Mouse (Mus musculus): ENCODE data around the gene Olfr1389.
A peak's percentile ranks its signal among the peaks of the same experiment; 100 is the strongest.
"Not testable (repeated sequence)": the region's sequence is repeated elsewhere in the genome, so short reads cannot be mapped to it uniquely, and the experiment has no call there.

Gene Olfr1389

GRCm38 (mm10) chr11:49422767-49423166 lies at the start of gene Olfr1389:
Gene Olfr1389, plus strand, starts transcription at chr11:49423067.
- DNase-seq (ENCODE audit: low read depth, low spot score), result no peak

GRCm38 (mm10) chr11:49383133-49383532 lies 39.7 kb upstream of the Olfr1389 start:
- DNase-seq (ENCODE audit: low read depth, low spot score), result no peak

DNA sequence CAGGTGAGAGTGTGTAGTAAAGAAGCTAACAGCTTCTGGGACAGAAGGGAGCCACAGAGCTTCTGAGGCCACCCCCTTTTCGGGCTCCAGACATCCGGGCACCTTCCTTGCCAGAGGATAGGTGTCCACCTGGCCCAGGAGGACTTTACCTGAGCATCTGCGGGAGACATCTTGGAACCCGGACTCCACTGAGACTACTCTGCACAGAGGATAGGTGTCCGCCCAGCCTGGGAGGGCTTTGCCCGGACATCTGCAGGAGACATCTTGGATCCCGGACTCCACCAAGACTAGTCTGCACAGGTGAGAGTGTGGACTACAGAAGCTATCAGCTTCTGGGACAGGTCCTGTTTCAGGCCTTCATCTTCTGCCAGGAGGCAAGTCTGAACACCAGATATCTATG lies 36.7 kb upstream of the Olfr1389 start:
- not testable (repeated sequence) for DNase-seq (ENCODE audit: low read depth, low spot score)

DNA sequence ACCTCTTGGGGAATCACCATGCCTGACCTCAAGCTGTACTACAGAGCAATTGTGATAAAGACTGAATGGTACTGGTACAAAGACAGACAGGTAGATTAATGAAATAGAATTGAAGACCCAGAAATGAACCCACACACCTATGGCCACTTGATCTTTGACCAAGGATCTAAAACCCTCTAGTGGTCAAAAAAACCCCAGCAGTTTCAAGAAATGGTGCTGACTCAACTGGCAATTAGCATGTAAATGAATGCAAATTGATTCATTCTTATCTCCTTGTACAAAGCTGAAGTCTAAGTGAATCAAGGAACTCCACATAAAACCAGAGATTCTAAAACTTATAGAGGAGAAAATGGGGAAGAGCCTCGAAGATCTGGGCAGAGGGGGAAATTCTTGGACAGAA lies 30.2 kb upstream of the Olfr1389 start:
- not testable (repeated sequence) for DNase-seq (ENCODE audit: low read depth, low spot score)

GRCm38 (mm10) chr11:49406784-49407183 lies 16.1 kb upstream of the Olfr1389 start:
- no peak for DNase-seq (ENCODE audit: low read depth, low spot score)

- DNase-seq (ENCODE audit: low read depth, low spot score), result peak; percentile 70
Observed at GRCm38 (mm10) chr11:49410540-49410939, 12.3 kb upstream of the Olfr1389 start.

GRCm38 (mm10) chr11:49425257-49425927 lies 2.5 kb downstream of the Olfr1389 start:
- no peak for DNase-seq (ENCODE audit: low read depth, low spot score)

- DNase-seq (ENCODE audit: low read depth, low spot score), result no peak
Observed at GRCm38 (mm10) chr11:49429641-49430040, 6.8 kb downstream of the Olfr1389 start.

DNA sequence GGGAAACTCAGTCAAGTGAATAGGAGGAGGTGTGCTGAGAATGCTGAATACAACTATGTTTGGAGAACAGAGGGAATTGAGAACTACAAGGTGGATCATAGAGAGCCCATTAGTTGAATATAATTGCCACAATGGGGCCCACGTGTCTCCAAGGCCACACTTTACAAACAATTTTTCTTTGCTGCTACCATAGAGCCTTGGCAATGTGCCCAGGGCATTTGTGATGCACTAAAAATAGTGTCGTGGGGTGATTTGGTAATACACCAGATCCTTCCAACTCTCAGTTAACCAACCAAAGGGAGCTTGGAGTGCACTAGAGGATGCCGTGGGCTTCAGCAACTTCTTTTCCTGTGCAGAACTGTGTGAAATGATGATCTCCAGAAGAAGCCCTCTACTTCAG lies 13.5 kb downstream of the Olfr1389 start, which contains the start of gene Olfr1388:
TSS of gene Olfr1388 (plus strand) at position 214 of the 400 bp plus-strand sequence.
- DNase-seq (ENCODE audit: low read depth, low spot score), result no peak

DNA sequence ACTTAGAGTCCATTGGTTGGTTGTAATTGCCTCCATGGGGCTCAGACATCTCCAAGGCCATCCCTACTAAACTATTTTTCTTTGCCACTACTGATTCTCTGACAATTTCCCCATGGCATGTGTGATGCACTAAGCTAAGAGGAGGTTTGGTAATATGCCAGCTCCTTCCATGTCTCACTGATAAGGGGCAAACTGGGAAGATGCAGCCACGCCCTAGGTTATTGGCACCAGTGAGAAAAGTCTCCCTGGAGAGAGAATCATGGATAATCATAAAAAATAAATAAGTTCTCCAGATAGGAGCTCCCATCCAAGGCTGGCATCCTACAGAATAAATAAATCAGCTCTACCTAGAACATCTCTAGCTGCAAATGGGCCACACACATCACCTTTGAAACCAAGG lies 32.2 kb downstream of the Olfr1389 start, which contains the start of gene Olfr1387:
TSS of gene Olfr1387 (plus strand) at position 301 of the 400 bp plus-strand sequence.
- DNase-seq (ENCODE audit: low read depth, low spot score), result no peak

GRCm38 (mm10) chr11:49464746-49465145 lies 41.9 kb downstream of the Olfr1389 start, which contains the start of gene Olfr1386:
Gene Olfr1386, plus strand, starts transcription at chr11:49465046.
- not testable (repeated sequence) for DNase-seq (ENCODE audit: low read depth, low spot score)

Data from 3T3-L1 (cell line).